Mouse (Mus musculus): ENCODE measurements around the gene Evpl. TPM values are rescaled to one million over a fixed set of nuclear protein-coding genes. Genes with fewer than 3 reads are reported as not detected.

The Evpl gene
- polyA plus RNA-seq, 1 experiment: 0.01 TPM

GRCm38 (mm10) chr11:116219885-116220284 is 18.0 kb downstream of the Evpl start:
- Histone ChIP-seq H3K4me1 (ENCODE audit: control insufficient read depth) (peaks cover 10% of the 10 kb centered on the region; the same call in 1 of the 2 replicates), H3K36me3 (ENCODE audit: control insufficient read depth) (no peaks in the 10 kb centered on the region), H3K4me3 (replicated peaks) (no peak overlapping the region), H3K27me3 (ENCODE audit: control insufficient read depth) (peaks cover 48% of the 10 kb centered on the region), H3K9me3 (ENCODE audit: control insufficient read depth, low read length) (peaks cover 16% of the 10 kb centered on the region)
- TF ChIP-seq TAL1 (IDR thresholded peaks at IDR 0.05; ENCODE audit: low read length) (no peak), GATA1 (IDR thresholded peaks at IDR 0.05; ENCODE audit: low read length) (no peak)

- Histone ChIP-seq H3K27me3 (ENCODE audit: control insufficient read depth) (peaks cover 38% of the 10 kb centered on the region), H3K9me3 (ENCODE audit: control insufficient read depth, low read length) (peaks cover 15% of the 10 kb centered on the region), H3K4me1 (ENCODE audit: control insufficient read depth) (peaks cover 10% of the 10 kb centered on the region; the same call in 1 of the 2 replicates), H3K36me3 (ENCODE audit: control insufficient read depth) (no peaks in the 10 kb centered on the region), H3K4me3 (replicated peaks) (no peak overlapping the region)
- TF ChIP-seq TAL1 (IDR thresholded peaks at IDR 0.05; ENCODE audit: low read length) (no peak), GATA1 (IDR thresholded peaks at IDR 0.05; ENCODE audit: low read length) (no peak)
Measured at GRCm38 (mm10) chr11:116218737-116219400, 19.0 kb downstream of the Evpl start.

- peaks cover 32% of the 10 kb centered on the region for H3K27me3 ChIP-seq (ENCODE audit: control insufficient read depth)
- H3K4me1 ChIP-seq (ENCODE audit: control insufficient read depth): peaks cover 10% of the 10 kb centered on the region; the same call in 1 of the 2 replicates
- peaks cover 15% of the 10 kb centered on the region for H3K9me3 ChIP-seq (ENCODE audit: control insufficient read depth, low read length)
- H3K36me3 ChIP-seq (ENCODE audit: control insufficient read depth): no peaks in the 10 kb centered on the region
- TF ChIP-seq TAL1 (IDR thresholded peaks at IDR 0.05; ENCODE audit: low read length) (no peak), GATA1 (IDR thresholded peaks at IDR 0.05; ENCODE audit: low read length) (no peak)
- no peak overlapping the region for H3K4me3 ChIP-seq (replicated peaks)
Measured at GRCm38 (mm10) chr11:116218263-116218662, 19.6 kb downstream of the Evpl start.

GRCm38 (mm10) chr11:116216549-116216948 is 21.3 kb downstream of the Evpl start:
- Histone ChIP-seq H3K36me3 (ENCODE audit: control insufficient read depth) (no peaks in the 10 kb centered on the region), H3K4me3 (replicated peaks) (no peak overlapping the region), H3K9me3 (ENCODE audit: control insufficient read depth, low read length) (peaks cover 2% of the 10 kb centered on the region), H3K27me3 (ENCODE audit: control insufficient read depth) (peaks cover 15% of the 10 kb centered on the region), H3K4me1 (ENCODE audit: control insufficient read depth) (peaks cover 10% of the 10 kb centered on the region; the same call in 1 of the 2 replicates)
- TF ChIP-seq GATA1 (IDR thresholded peaks at IDR 0.05; ENCODE audit: low read length) (no peak), TAL1 (IDR thresholded peaks at IDR 0.05; ENCODE audit: low read length) (no peak)

- peaks cover 9% of the 10 kb centered on the region for H3K27me3 ChIP-seq (ENCODE audit: control insufficient read depth)
- H3K36me3 ChIP-seq (ENCODE audit: control insufficient read depth): no peaks in the 10 kb centered on the region; the same call in 1 of the 2 replicates
- TF ChIP-seq GATA1 (IDR thresholded peaks at IDR 0.05; ENCODE audit: low read length) (no peak), TAL1 (IDR thresholded peaks at IDR 0.05; ENCODE audit: low read length) (no peak)
- peaks cover 10% of the 10 kb centered on the region; the same call in 1 of the 2 replicates for H3K4me1 ChIP-seq (ENCODE audit: control insufficient read depth)
- H3K4me3 ChIP-seq (replicated peaks): no peak overlapping the region
- H3K9me3 ChIP-seq (ENCODE audit: control insufficient read depth, low read length): no peaks in the 10 kb centered on the region
Measured at GRCm38 (mm10) chr11:116215991-116216390, 21.9 kb downstream of the Evpl start.

- Histone ChIP-seq H3K4me3 (replicated peaks) (no peak overlapping the region), H3K36me3 (ENCODE audit: control insufficient read depth) (no peaks in the 10 kb centered on the region; the same call in 1 of the 2 replicates), H3K4me1 (ENCODE audit: control insufficient read depth) (peaks cover 10% of the 10 kb centered on the region; the same call in 1 of the 2 replicates), H3K9me3 (ENCODE audit: control insufficient read depth, low read length) (no peaks in the 10 kb centered on the region), H3K27me3 (ENCODE audit: control insufficient read depth) (peaks cover 1% of the 10 kb centered on the region)
- TF ChIP-seq TAL1 (IDR thresholded peaks at IDR 0.05; ENCODE audit: low read length) (no peak), GATA1 (IDR thresholded peaks at IDR 0.05; ENCODE audit: low read length) (no peak)
Measured at GRCm38 (mm10) chr11:116215181-116215580, 22.7 kb downstream of the Evpl start.

GRCm38 (mm10) chr11:116213877-116214510 is 23.9 kb downstream of the Evpl start:
- TF ChIP-seq GATA1 (IDR thresholded peaks at IDR 0.05; ENCODE audit: low read length) (no peak), TAL1 (IDR thresholded peaks at IDR 0.05; ENCODE audit: low read length) (no peak)
- no peaks in the 10 kb centered on the region for H3K27me3 ChIP-seq (ENCODE audit: control insufficient read depth)
- H3K36me3 ChIP-seq (ENCODE audit: control insufficient read depth): no peaks in the 10 kb centered on the region; the same call in none of the 2 replicates
- H3K4me3 ChIP-seq (replicated peaks): no peak overlapping the region
- peaks cover 4% of the 10 kb centered on the region; the same call in 1 of the 2 replicates for H3K4me1 ChIP-seq (ENCODE audit: control insufficient read depth)
- H3K9me3 ChIP-seq (ENCODE audit: control insufficient read depth, low read length): no peaks in the 10 kb centered on the region

- Histone ChIP-seq H3K27me3 (ENCODE audit: control insufficient read depth) (no peaks in the 10 kb centered on the region), H3K36me3 (ENCODE audit: control insufficient read depth) (peaks cover 2% of the 10 kb centered on the region)
Measured at GRCm38 (mm10) chr11:116212847-116213246, 25.0 kb downstream of the Evpl start.

GRCm38 (mm10) chr11:116210696-116211095 is 27.2 kb downstream of the Evpl start:
- no peaks in the 10 kb centered on the region for H3K27me3 ChIP-seq (ENCODE audit: control insufficient read depth)
- H3K4me3 ChIP-seq (replicated peaks): no peak overlapping the region
- H3K9me3 ChIP-seq (ENCODE audit: control insufficient read depth, low read length): peaks cover 3% of the 10 kb centered on the region; the same call in 1 of the 2 replicates
- H3K4me1 ChIP-seq (ENCODE audit: control insufficient read depth): peaks cover 6% of the 10 kb centered on the region
- TF ChIP-seq GATA1 (IDR thresholded peaks at IDR 0.05; ENCODE audit: low read length) (no peak), TAL1 (IDR thresholded peaks at IDR 0.05; ENCODE audit: low read length) (no peak)
- peaks cover 18% of the 10 kb centered on the region for H3K36me3 ChIP-seq (ENCODE audit: control insufficient read depth)

More at GRCm38 (mm10) chr11:116212847-116213246, 25.0 kb downstream of the Evpl start:
- Histone ChIP-seq H3K4me3 (replicated peaks) (no peak overlapping the region), H3K9me3 (ENCODE audit: control insufficient read depth, low read length) (no peaks in the 10 kb centered on the region), H3K4me1 (ENCODE audit: control insufficient read depth) (no peaks in the 10 kb centered on the region; the same call in 1 of the 2 replicates)
- TF ChIP-seq TAL1 (IDR thresholded peaks at IDR 0.05; ENCODE audit: low read length) (no peak), GATA1 (IDR thresholded peaks at IDR 0.05; ENCODE audit: low read length) (no peak)
